Mouse (Mus musculus): ENCODE measurements around the gene Shank1. TPM values are rescaled to one million over a fixed set of nuclear protein-coding genes. Genes with fewer than 3 reads are reported as not detected.

The Shank1 gene
- total RNA-seq, 1 experiment = 1.0 TPM

- H3K27ac ChIP-seq (ENCODE audit: insufficient read depth, low read depth, low read length, poor library complexity, severe bottlenecking) = no peak overlapping the region
- no peak overlapping the region for H3K9ac ChIP-seq (ENCODE audit: insufficient read depth, low read depth, low read length, poor library complexity, severe bottlenecking)
- DNase-seq (ENCODE audit: low read depth, low spot score) = no peak
- H3K9me3 ChIP-seq (ENCODE audit: control insufficient read depth, insufficient read depth, low read depth, low read length) = no peaks in the 10 kb centered on the region
- in situ Hi-C loops (cut with MboI; ENCODE audit: low sequenced_read_pairs in 2 of 2, unreplicated experiment in 2 of 2) = loop anchor here in 1 of 2 experiments (10.0 kb wide), 1 partner anchor 93 kb away; the partner anchor contains the start of gene Gm15517
- peaks cover 2 to 32% of the 10 kb centered on the region in 2 experiments; a peak in 1 of 4 replicates for H3K4me1 ChIP-seq (ENCODE audit: control insufficient read depth in 2 of 2, insufficient read depth in 2 of 2, low read length in 2 of 2, poor library complexity in 1 of 2)
- no peaks in the 10 kb centered on the region for H3K36me3 ChIP-seq (ENCODE audit: control insufficient read depth, insufficient read depth, low read length, poor library complexity, severe bottlenecking)
- no peak overlapping the region for H3K4me3 ChIP-seq (ENCODE audit: insufficient read depth in 1 of 2, low read depth in 1 of 2, low read length in 2 of 2, poor library complexity in 1 of 2, severe bottlenecking in 1 of 2)
- 0 out of 2 replicates have a peak, but pooled peaks have one; percentile 29 for TF ChIP-seq ZNF384 (IDR thresholded peaks at IDR 0.05; ENCODE audit: low read depth, low read length)
- TF ChIP-seq HCFC1 (IDR thresholded peaks at IDR 0.05; ENCODE audit: borderline replicate concordance, insufficient read depth, low read length) = no peak
These were observed 47.5 kb downstream of the Shank1 start for GRCm38 (mm10) chr7:44357531-44357930.

GRCm38 (mm10) chr7:44358012-44358411 lies 48.0 kb downstream of the Shank1 start:
- Histone ChIP-seq H3K4me3 (ENCODE audit: insufficient read depth in 1 of 2, low read depth in 1 of 2, low read length in 2 of 2, poor library complexity in 1 of 2, severe bottlenecking in 1 of 2) (no peak overlapping the region), H3K27ac (ENCODE audit: insufficient read depth, low read depth, low read length, poor library complexity, severe bottlenecking) (no peak overlapping the region), H3K4me1 (ENCODE audit: control insufficient read depth in 2 of 2, insufficient read depth in 2 of 2, low read length in 2 of 2, poor library complexity in 1 of 2) (peaks cover 2 to 32% of the 10 kb centered on the region in 2 experiments; a peak in 1 of 4 replicates)

GRCm38 (mm10) chr7:44358886-44359654 lies 49.0 kb downstream of the Shank1 start:
- peak overlapping the region; percentile 22; the same call in 1 of the 2 replicates for H3K9ac ChIP-seq (ENCODE audit: insufficient read depth, low read depth, low read length, poor library complexity, severe bottlenecking)
- no peaks in the 10 kb centered on the region for H3K9me3 ChIP-seq (ENCODE audit: control insufficient read depth, insufficient read depth, low read depth, low read length)
- peak overlapping the region; percentile 48 to 54 for H3K4me3 ChIP-seq (ENCODE audit: insufficient read depth in 1 of 2, low read depth in 1 of 2, low read length in 2 of 2, poor library complexity in 1 of 2, severe bottlenecking in 1 of 2)
- DNase-seq (ENCODE audit: low read depth, low spot score) = no peak
- H3K4me1 ChIP-seq (ENCODE audit: control insufficient read depth in 2 of 2, insufficient read depth in 2 of 2, low read length in 2 of 2, poor library complexity in 1 of 2) = peaks cover 2 to 26% of the 10 kb centered on the region in 2 experiments; a peak in 1 of 4 replicates
- no peaks in the 10 kb centered on the region for H3K36me3 ChIP-seq (ENCODE audit: control insufficient read depth, insufficient read depth, low read length, poor library complexity, severe bottlenecking)
- in situ Hi-C loops (cut with MboI; ENCODE audit: low sequenced_read_pairs in 2 of 2, unreplicated experiment in 2 of 2) = loop anchor here in 1 of 2 experiments (10.0 kb wide), 1 partner anchor 94 kb away; the partner anchor contains the start of gene Gm15517
- TF ChIP-seq CHD2 (IDR thresholded peaks at IDR 0.05; ENCODE audit: low read depth, low read length) (no peak), ZNF384 (IDR thresholded peaks at IDR 0.05; ENCODE audit: low read depth, low read length) (no peak), MAFK (IDR thresholded peaks at IDR 0.05; ENCODE audit: insufficient read depth, low read depth, low read length) (no peak), HCFC1 (IDR thresholded peaks at IDR 0.05; ENCODE audit: borderline replicate concordance, insufficient read depth, low read length) (no peak), ZC3H11A (IDR thresholded peaks at IDR 0.05; ENCODE audit: borderline replicate concordance, low read depth, low read length) (no peak)
- H3K27ac ChIP-seq (ENCODE audit: insufficient read depth, low read depth, low read length, poor library complexity, severe bottlenecking) = no peak overlapping the region

More at GRCm38 (mm10) chr7:44358012-44358411, 48.0 kb downstream of the Shank1 start:
- H3K9ac ChIP-seq (ENCODE audit: insufficient read depth, low read depth, low read length, poor library complexity, severe bottlenecking) = no peak overlapping the region
- H3K36me3 ChIP-seq (ENCODE audit: control insufficient read depth, insufficient read depth, low read length, poor library complexity, severe bottlenecking) = no peaks in the 10 kb centered on the region
- in situ Hi-C loops (cut with MboI; ENCODE audit: low sequenced_read_pairs in 2 of 2, unreplicated experiment in 2 of 2) = loop anchor here in 1 of 2 experiments (10.0 kb wide), 1 partner anchor 93 kb away; the partner anchor contains the start of gene Gm15517
- no peaks in the 10 kb centered on the region for H3K9me3 ChIP-seq (ENCODE audit: control insufficient read depth, insufficient read depth, low read depth, low read length)
- DNase-seq (ENCODE audit: low read depth, low spot score) = no peak
- TF ChIP-seq MAFK (IDR thresholded peaks at IDR 0.05; ENCODE audit: insufficient read depth, low read depth, low read length) (no peak), CHD2 (IDR thresholded peaks at IDR 0.05; ENCODE audit: low read depth, low read length) (no peak), ZNF384 (IDR thresholded peaks at IDR 0.05; ENCODE audit: low read depth, low read length) (no peak), HCFC1 (IDR thresholded peaks at IDR 0.05; ENCODE audit: borderline replicate concordance, insufficient read depth, low read length) (no peak), ZC3H11A (IDR thresholded peaks at IDR 0.05; ENCODE audit: borderline replicate concordance, low read depth, low read length) (no peak)

DNA sequence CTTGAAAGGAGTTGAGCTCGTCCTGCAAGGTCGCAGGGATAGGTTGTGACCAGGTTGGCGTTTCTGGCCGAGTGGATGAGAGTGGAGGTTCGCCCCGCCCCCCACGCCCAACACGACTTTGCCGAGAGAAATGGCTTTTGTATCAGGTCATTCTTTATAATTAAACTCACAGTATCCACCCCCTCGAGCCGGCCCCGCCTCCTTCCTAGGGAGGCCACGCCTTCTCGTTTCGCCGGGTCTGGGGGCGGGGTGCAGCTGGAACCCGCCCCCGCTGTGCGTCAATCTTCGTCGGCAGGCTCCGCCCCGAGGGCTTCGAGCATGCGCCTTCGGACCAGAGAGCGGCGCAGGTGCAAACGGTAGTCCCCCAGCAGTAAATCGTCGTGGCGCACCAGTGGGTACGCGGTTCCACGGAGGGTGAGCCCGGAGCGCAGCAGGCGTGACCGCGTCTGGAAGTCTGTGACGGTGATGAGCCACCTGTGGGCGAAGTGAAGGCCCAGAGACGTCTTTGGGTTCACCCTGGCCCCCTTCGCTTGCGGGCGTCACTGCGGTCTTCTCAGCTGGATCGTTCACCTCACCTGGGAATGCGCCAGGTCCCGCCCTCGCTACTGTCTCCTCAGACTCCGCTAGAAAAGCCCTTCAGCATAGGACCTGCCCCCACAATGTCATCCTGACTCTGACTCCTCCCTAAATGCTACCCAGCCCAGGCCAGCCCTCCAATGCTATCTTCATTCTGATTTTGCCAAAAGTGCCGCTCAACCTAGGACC lies 50.0 kb downstream of the Shank1 start:
- H3K27ac ChIP-seq (ENCODE audit: insufficient read depth, low read depth, low read length, poor library complexity, severe bottlenecking) = no peak overlapping the region
- peak; percentile 89 for DNase-seq (ENCODE audit: low read depth, low spot score)

More for the DNA sequence above, 50.0 kb downstream of the Shank1 start:
- peak overlapping the region; percentile 75 to 91 for H3K4me3 ChIP-seq (ENCODE audit: insufficient read depth in 1 of 2, low read depth in 1 of 2, low read length in 2 of 2, poor library complexity in 1 of 2, severe bottlenecking in 1 of 2)
- H3K9ac ChIP-seq (ENCODE audit: insufficient read depth, low read depth, low read length, poor library complexity, severe bottlenecking) = peak overlapping the region; percentile 77
- in situ Hi-C loops (cut with MboI; ENCODE audit: low sequenced_read_pairs in 2 of 2, unreplicated experiment in 2 of 2) = loop anchor here in 1 of 2 experiments (10.0 kb wide), 1 partner anchor 95 kb away; the partner anchor contains the start of gene Gm15517
- TF ChIP-seq MAFK (IDR thresholded peaks at IDR 0.05; ENCODE audit: insufficient read depth, low read depth, low read length) (no peak), HCFC1 (IDR thresholded peaks at IDR 0.05; ENCODE audit: borderline replicate concordance, insufficient read depth, low read length) (0 out of 2 replicates have a peak, but pooled peaks have one; percentile 52)
- no peaks in the 10 kb centered on the region for H3K9me3 ChIP-seq (ENCODE audit: control insufficient read depth, insufficient read depth, low read depth, low read length)
- no peaks in the 10 kb centered on the region for H3K36me3 ChIP-seq (ENCODE audit: control insufficient read depth, insufficient read depth, low read length, poor library complexity, severe bottlenecking)
- peaks cover 2 to 25% of the 10 kb centered on the region in 2 experiments; a peak in 1 of 4 replicates for H3K4me1 ChIP-seq (ENCODE audit: control insufficient read depth in 2 of 2, insufficient read depth in 2 of 2, low read length in 2 of 2, poor library complexity in 1 of 2)

Data from ES-E14 (cell line).